Mouse (Mus musculus) forebrain, embryonic 10.5 days (tissue): Measurements from ENCODE around the gene Tmem38b. TPM values are rescaled to one million over a fixed set of nuclear protein-coding genes. Genes with fewer than 3 reads are reported as not detected.

Experiments
- DNase-seq: peaks from one replicate; pipeline ENCODE4 v3.0.0-alpha.2; 2017; ENCODE audit warnings: low spot score; ENCODE audit errors: extremely low spot score
- H3K27ac ChIP-seq: fragments of 300-500 bp; sonication (generic); 2 replicates; pipeline ENCODE4 v1.5.1; 2016; ENCODE audit warnings: mild to moderate bottlenecking
- H3K27me3 ChIP-seq: fragments of 300-500 bp; sonication (generic); 2 replicates; pipeline ENCODE4 v1.6.1; 2016; ENCODE audit warnings: mild to moderate bottlenecking; ENCODE audit not compliant: poor library complexity, severe bottlenecking
- H3K36me3 ChIP-seq: fragments of 300-500 bp; sonication (generic); replicated peaks from 2 replicates; pipeline ENCODE4 v1.6.1; 2016; ENCODE audit warnings: mild to moderate bottlenecking, moderate library complexity
- H3K4me1 ChIP-seq: fragments of 300-500 bp; sonication (generic); 2 replicates; pipeline ENCODE4 v1.6.1; 2016
- H3K4me3 ChIP-seq: fragments of 300-500 bp; sonication (generic); 2 replicates; pipeline ENCODE4 v1.5.1; 2016; ENCODE audit warnings: mild to moderate bottlenecking, moderate library complexity
- H3K9me3 ChIP-seq: fragments of 300-500 bp; sonication (generic); 2 replicates; pipeline ENCODE4 v1.6.1; 2016; ENCODE audit warnings: mild to moderate bottlenecking, moderate library complexity
- WGBS: fragments of 180-500 bp; shearing (Covaris S2); methylation state at CpG from one replicate; pipeline ENCODE4 v1.1.7; 2016; 5-methylcytosine and 5-hydroxymethylcytosine counted together
- polyA plus RNA-seq: library from polyadenylated mRNA; unstranded; fragments of >200 nt; fragmentation: Nextera tagmentation; extraction: Ambion mirVana; gene quantifications from 2 replicates; pipeline ENCODE4 v1.2.1, GENCODE M21; 2016

The Tmem38b gene
- polyA plus RNA-seq, 1 experiment from 2014 or later, result 5.9 TPM

DNA sequence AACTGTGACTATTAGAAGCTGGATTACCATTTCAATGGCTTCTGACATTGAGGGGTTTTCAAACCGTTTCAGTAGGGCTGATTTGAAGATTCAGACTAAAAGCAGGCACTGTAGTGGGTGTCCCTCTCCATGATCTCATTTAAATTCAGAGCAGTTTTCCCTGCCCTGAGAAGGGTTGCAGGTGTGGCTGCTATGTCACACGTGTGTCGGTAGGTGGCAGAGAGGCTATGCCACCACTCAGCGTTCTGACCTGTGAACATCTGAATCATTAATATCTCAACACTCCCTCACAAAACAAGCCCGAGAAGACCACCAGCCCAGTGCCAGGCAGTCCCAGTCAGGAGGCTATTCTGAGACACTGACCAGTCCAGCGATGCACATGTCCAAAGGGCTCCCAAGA is 79.7 kb downstream of the Tmem38b start:
- H3K4me1 ChIP-seq, result no peaks in the 10 kb centered on the region
- no peak for DNase-seq
- WGBS, result 53% methylated on average over 6 of the region's 6 CpGs
- no peak overlapping the region for H3K4me3 ChIP-seq
- H3K36me3 ChIP-seq, result no peaks in the 10 kb centered on the region
- no peaks in the 10 kb centered on the region for H3K9me3 ChIP-seq
- no peak overlapping the region for H3K27ac ChIP-seq
- H3K27me3 ChIP-seq, result no peaks in the 10 kb centered on the region

DNA sequence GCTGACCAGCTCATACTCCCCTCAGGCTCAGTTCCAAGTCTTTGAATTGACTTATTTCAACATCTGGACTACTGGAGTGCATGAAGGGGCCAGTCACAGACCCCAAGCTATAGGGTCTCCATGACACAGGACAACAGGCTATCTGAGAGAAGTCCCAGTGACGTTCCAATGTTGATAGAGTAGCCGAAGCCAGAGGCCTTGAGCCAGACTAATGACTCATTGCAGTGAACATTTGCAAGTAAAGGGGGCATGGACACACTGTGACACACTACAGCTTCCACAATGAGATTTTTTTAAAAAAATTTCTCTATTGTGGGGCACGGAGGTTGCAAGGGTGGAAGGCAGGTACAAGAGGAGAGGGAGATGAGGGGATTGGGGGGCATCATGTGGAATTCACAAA is 81.2 kb downstream of the Tmem38b start:
- Histone ChIP-seq H3K27ac (no peak overlapping the region), H3K27me3 (no peaks in the 10 kb centered on the region), H3K4me3 (no peak overlapping the region), H3K4me1 (no peaks in the 10 kb centered on the region), H3K36me3 (no peaks in the 10 kb centered on the region), H3K9me3 (no peaks in the 10 kb centered on the region)
- DNase-seq, result no peak
- 91% methylated on average over 3 of the region's 3 CpGs for WGBS

Other genes starting within 250 kb of the Tmem38b start
- 24.6 and 27.3 TPM in 2 replicates for gene Fsd1l, start 194.6 kb upstream of the Tmem38b start, polyA plus RNA-seq
- gene Fktn, start 112.0 kb upstream of the Tmem38b start, polyA plus RNA-seq, result 22.7 and 23.3 TPM in 2 replicates
- gene Tal2, start 46.3 kb upstream of the Tmem38b start, polyA plus RNA-seq, result 2.2 and 2.8 TPM in 2 replicates